Mouse (Mus musculus): ENCODE measurements around the gene Adgrg6. TPM values are rescaled to one million over a fixed set of nuclear protein-coding genes. Genes with fewer than 3 reads are reported as not detected.

Adgrg6 gene
- polyA plus RNA-seq, 2 experiments: 0.38 to 0.45 TPM

DNA sequence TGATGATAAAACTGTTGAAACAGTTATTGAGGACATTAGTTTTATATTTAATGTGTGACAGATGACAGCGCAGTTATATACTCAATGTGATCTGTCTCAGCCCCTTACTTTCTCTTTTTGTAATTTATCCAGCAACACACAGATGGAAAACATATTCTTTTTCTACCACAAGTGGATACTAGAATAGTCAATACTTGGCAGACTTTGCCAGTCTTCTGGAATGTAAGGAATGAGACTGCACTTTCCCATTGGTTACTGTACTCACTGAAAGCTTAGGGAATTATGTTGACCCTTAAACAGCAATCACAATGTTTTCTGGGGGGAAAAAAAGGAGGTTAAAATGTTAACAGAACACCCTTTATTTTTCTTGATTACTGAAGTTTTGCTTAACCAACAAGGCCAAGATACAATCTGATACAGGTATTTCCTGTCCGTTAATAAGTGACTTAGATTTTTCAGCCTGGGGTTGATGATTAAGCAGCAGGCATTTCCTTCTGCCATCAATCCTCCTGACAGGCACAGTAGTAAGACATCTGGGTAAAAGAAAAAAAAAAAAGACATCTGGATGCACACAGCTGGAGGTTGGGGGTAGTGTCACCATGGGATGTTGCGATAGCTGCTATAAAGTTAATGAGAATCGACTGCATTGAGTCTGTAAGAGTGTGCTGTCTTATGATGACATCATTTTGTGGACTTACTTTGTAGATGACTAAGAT is 81.5 kb downstream of the Adgrg6 start:
- H3K27ac ChIP-seq: no peak overlapping the region
- no peak overlapping the region for H3K4me2 ChIP-seq (ENCODE audit: low read depth)
- WGBS (ENCODE audit: insufficient replicate concordance): 49% methylated on average over 4 of the region's 4 CpGs
- H3K4me3 ChIP-seq (ENCODE audit: insufficient read depth in 1 of 2, low read depth in 2 of 2, low read length in 2 of 2): no peak overlapping the region
- no peaks in the 10 kb centered on the region; a peak in 1 of 4 replicates for H3K4me1 ChIP-seq (replicated peaks; ENCODE audit: control insufficient read depth in 2 of 2, insufficient read depth in 2 of 2, low read length in 1 of 2)
- H3K27me3 ChIP-seq (ENCODE audit: control insufficient read depth, insufficient read depth, low read length): no peaks in the 10 kb centered on the region
- no peak overlapping the region for H3K9ac ChIP-seq (replicated peaks)
- no peak for DNase-seq (ENCODE audit: low read depth in 3 of 3, low spot score in 3 of 3)
- H3K9me3 ChIP-seq (ENCODE audit: control insufficient read depth, low read length): no peaks in the 10 kb centered on the region
- no peaks in the 10 kb centered on the region for H3K36me3 ChIP-seq (replicated peaks; ENCODE audit: control insufficient read depth, insufficient read depth, low read depth)
- ATAC-seq (ENCODE audit: insufficient read depth): no peak
- TF ChIP-seq EP300 (IDR thresholded peaks at IDR 0.05; ENCODE audit: low read depth) (no peak), CTCF (IDR thresholded peaks at IDR 0.05; ENCODE audit: low read depth) (no peak)

DNA sequence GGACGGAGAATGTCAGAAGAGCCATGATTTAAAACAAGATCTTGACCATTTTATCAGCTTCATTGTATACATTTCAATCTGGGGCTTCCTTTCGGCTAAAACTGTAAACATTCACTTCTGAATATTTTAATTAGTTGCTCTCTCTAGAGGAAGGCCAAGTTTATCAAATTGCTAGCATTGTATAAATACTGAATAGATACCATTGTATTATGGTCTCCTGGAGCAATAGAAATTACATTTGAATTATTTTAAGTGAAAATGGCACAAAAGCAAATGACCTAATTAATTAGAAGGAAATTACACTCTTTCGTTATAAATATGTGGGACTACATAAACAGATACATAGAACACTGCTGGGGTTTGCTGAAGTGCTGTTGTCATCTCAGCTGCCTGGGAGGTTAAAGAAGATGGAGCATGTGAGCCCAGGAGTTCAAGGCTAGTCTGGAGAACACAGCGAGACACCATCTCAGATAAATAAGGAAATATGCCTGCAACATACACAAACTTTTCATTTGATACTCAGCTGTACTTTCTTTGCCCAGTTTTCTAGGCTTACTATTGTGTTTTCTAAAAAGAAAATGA is 84.4 kb downstream of the Adgrg6 start:
- Histone ChIP-seq H3K4me1 (replicated peaks; ENCODE audit: control insufficient read depth in 2 of 2, insufficient read depth in 2 of 2, low read length in 1 of 2) (no peaks in the 10 kb centered on the region; a peak in 1 of 4 replicates), H3K9me3 (ENCODE audit: control insufficient read depth, low read length) (no peaks in the 10 kb centered on the region), H3K4me3 (ENCODE audit: insufficient read depth in 1 of 2, low read depth in 2 of 2, low read length in 2 of 2) (no peak overlapping the region), H3K4me2 (ENCODE audit: low read depth) (no peak overlapping the region), H3K27me3 (ENCODE audit: control insufficient read depth, insufficient read depth, low read length) (no peaks in the 10 kb centered on the region), H3K36me3 (replicated peaks; ENCODE audit: control insufficient read depth, insufficient read depth, low read depth) (no peaks in the 10 kb centered on the region), H3K27ac (no peak overlapping the region), H3K9ac (replicated peaks) (no peak overlapping the region)
- 53% methylated on average over 4 of the region's 4 CpGs for WGBS (ENCODE audit: insufficient replicate concordance)
- DNase-seq (ENCODE audit: low read depth in 3 of 3, low spot score in 3 of 3) (no peak), ATAC-seq (ENCODE audit: insufficient read depth) (no peak)
- no peak for TF ChIP-seq CTCF (IDR thresholded peaks at IDR 0.05; ENCODE audit: low read depth)
- TF ChIP-seq EP300 (IDR thresholded peaks at IDR 0.05; ENCODE audit: low read depth): no peak

DNA sequence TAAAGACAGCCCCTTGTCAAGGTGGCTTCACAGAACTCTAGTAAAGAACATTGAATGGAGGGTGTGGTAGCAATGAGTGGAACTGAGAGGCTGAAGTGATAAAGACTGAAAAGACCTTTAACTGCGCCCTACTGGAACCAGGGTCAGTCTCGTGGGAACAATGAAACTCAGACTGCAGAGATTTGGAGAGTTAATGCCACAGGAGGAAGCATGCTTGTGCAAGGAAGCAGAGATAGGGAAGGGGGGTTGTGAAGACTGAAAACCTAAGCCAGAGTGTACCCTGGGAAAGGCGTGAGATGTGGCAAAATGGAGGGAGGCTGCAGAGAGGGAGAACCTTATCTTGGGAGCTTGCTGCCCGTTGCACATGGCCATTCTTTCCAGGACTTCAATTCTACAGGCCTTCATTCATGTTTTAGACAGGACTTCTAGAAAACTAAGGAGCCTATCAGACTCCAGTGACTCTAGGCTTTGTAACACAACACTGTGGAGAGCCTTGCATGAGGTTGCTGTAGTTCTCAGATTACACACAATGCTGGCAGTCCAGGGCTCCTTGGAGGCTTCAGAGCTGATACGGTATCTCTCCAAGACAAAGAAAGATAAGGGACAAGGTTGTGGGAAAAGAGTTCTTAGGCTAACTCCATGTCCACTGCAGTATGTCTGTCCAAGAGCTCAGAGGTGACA is 85.1 kb downstream of the Adgrg6 start:
- Histone ChIP-seq H3K4me1 (replicated peaks; ENCODE audit: control insufficient read depth in 2 of 2, insufficient read depth in 2 of 2, low read length in 1 of 2) (no peaks in the 10 kb centered on the region; a peak in 1 of 4 replicates), H3K27me3 (ENCODE audit: control insufficient read depth, insufficient read depth, low read length) (no peaks in the 10 kb centered on the region), H3K9ac (replicated peaks) (no peak overlapping the region), H3K27ac (no peak overlapping the region), H3K4me3 (ENCODE audit: insufficient read depth in 1 of 2, low read depth in 2 of 2, low read length in 2 of 2) (no peak overlapping the region), H3K36me3 (replicated peaks; ENCODE audit: control insufficient read depth, insufficient read depth, low read depth) (no peaks in the 10 kb centered on the region), H3K4me2 (ENCODE audit: low read depth) (no peak overlapping the region), H3K9me3 (ENCODE audit: control insufficient read depth, low read length) (no peaks in the 10 kb centered on the region)
- 21% methylated on average over 5 of the region's 5 CpGs for WGBS (ENCODE audit: insufficient replicate concordance)
- TF ChIP-seq EP300 (IDR thresholded peaks at IDR 0.05; ENCODE audit: low read depth): no peak
- TF ChIP-seq CTCF (IDR thresholded peaks at IDR 0.05; ENCODE audit: low read depth): no peak
- DNase-seq (ENCODE audit: low read depth in 3 of 3, low spot score in 3 of 3) (no peak), ATAC-seq (ENCODE audit: insufficient read depth) (no peak)

GRCm38 (mm10) chr10:14459819-14460218 is 85.6 kb downstream of the Adgrg6 start:
- Histone ChIP-seq H3K4me3 (ENCODE audit: insufficient read depth in 1 of 2, low read depth in 2 of 2, low read length in 2 of 2) (no peak overlapping the region), H3K27me3 (ENCODE audit: control insufficient read depth, insufficient read depth, low read length) (no peaks in the 10 kb centered on the region), H3K4me1 (replicated peaks; ENCODE audit: control insufficient read depth in 2 of 2, insufficient read depth in 2 of 2, low read length in 1 of 2) (no peaks in the 10 kb centered on the region; a peak in 1 of 4 replicates), H3K36me3 (replicated peaks; ENCODE audit: control insufficient read depth, insufficient read depth, low read depth) (no peaks in the 10 kb centered on the region), H3K4me2 (ENCODE audit: low read depth) (no peak overlapping the region), H3K9me3 (ENCODE audit: control insufficient read depth, low read length) (no peaks in the 10 kb centered on the region), H3K9ac (replicated peaks) (no peak overlapping the region), H3K27ac (no peak overlapping the region)
- no peak for DNase-seq (ENCODE audit: low read depth in 3 of 3, low spot score in 3 of 3)
- no peak for TF ChIP-seq EP300 (IDR thresholded peaks at IDR 0.05; ENCODE audit: low read depth)
- TF ChIP-seq CTCF (IDR thresholded peaks at IDR 0.05; ENCODE audit: low read depth): no peak
- 28% methylated on average over 7 of the region's 7 CpGs for WGBS (ENCODE audit: insufficient replicate concordance)
- ATAC-seq (ENCODE audit: insufficient read depth): no peak

- Histone ChIP-seq H3K4me1 (replicated peaks; ENCODE audit: control insufficient read depth in 2 of 2, insufficient read depth in 2 of 2, low read length in 1 of 2) (no peaks in the 10 kb centered on the region; a peak in 1 of 4 replicates), H3K36me3 (replicated peaks; ENCODE audit: control insufficient read depth, insufficient read depth, low read depth) (no peaks in the 10 kb centered on the region), H3K27me3 (ENCODE audit: control insufficient read depth, insufficient read depth, low read length) (no peaks in the 10 kb centered on the region), H3K27ac (no peak overlapping the region), H3K9me3 (ENCODE audit: control insufficient read depth, low read length) (no peaks in the 10 kb centered on the region), H3K4me3 (ENCODE audit: insufficient read depth in 1 of 2, low read depth in 2 of 2, low read length in 2 of 2) (no peak overlapping the region), H3K9ac (replicated peaks) (no peak overlapping the region), H3K4me2 (ENCODE audit: low read depth) (no peak overlapping the region)
- DNase-seq (ENCODE audit: low read depth in 3 of 3, low spot score in 3 of 3) (no peak), ATAC-seq (ENCODE audit: insufficient read depth) (no peak)
- TF ChIP-seq EP300 (IDR thresholded peaks at IDR 0.05; ENCODE audit: low read depth) (no peak), CTCF (IDR thresholded peaks at IDR 0.05; ENCODE audit: low read depth) (no peak)
- WGBS (ENCODE audit: insufficient replicate concordance): 79% methylated on average over 10 of the region's 10 CpGs
Observed at GRCm38 (mm10) chr10:14459330-14459729, 86.1 kb downstream of the Adgrg6 start.

All from liver, embryonic 14.5 days (tissue).